Mouse (Mus musculus): ENCODE data around the gene Cst6. TPM values are rescaled to one million over a fixed set of nuclear protein-coding genes. Genes with fewer than 3 reads are reported as not detected.

Gene Cst6
- polyA plus RNA-seq, 1 experiment from 2014 or later, result 11.1 TPM

GRCm38 (mm10) chr19:5306279-5306678 is 43.1 kb downstream of the Cst6 start:
- Histone ChIP-seq H3K9me3 (replicated peaks; ENCODE audit: control insufficient read depth, low read length, poor library complexity, severe bottlenecking) (no peaks in the 10 kb centered on the region; the same call in 1 of the 2 replicates), H3K36me3 (ENCODE audit: control insufficient read depth, insufficient read depth, low read length) (peaks cover 32% of the 10 kb centered on the region), H3K4me3 (ENCODE audit: low read depth, low read length) (no peak overlapping the region), H3K4me2 (ENCODE audit: low read length) (no peak overlapping the region), H3K27me3 (ENCODE audit: control insufficient read depth, insufficient read depth, low read depth, low read length) (no peaks in the 10 kb centered on the region), H3K27ac (ENCODE audit: low read length) (no peak overlapping the region), H3K9ac (ENCODE audit: low read depth, low read length) (no peak overlapping the region), H3K4me1 (ENCODE audit: control insufficient read depth, insufficient read depth, low read length) (no peaks in the 10 kb centered on the region)
- ATAC-seq, result no peak
- WGBS, result 89% methylated on average over 6 of the region's 6 CpGs

DNA sequence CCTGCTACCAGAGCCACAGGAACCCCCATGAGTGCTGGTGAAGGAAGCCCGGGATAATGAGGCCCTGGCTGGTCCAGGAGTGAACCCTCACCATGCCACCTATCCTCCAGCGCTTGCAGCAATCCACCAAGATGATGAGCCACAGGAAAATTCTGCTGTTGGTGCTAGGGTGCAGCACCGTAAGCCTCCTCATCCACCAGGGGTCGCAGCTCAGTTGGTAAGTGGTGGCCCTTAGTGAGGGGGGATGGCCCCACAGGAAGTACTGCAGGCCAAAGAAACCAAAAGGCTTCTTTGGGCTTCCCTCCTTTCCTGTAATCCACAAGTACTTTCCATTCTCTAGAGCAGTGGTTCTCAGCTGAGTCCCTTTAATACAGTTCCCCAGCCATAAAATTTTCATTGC is 46.9 kb downstream of the Cst6 start:
- no peak overlapping the region for H3K4me3 ChIP-seq (ENCODE audit: low read depth, low read length)
- no peaks in the 10 kb centered on the region for H3K27me3 ChIP-seq (ENCODE audit: control insufficient read depth, insufficient read depth, low read depth, low read length)
- 14% methylated on average over 4 of the region's 4 CpGs for WGBS
- ATAC-seq, result no peak
- H3K27ac ChIP-seq (ENCODE audit: low read length), result no peak overlapping the region
- no peaks in the 10 kb centered on the region; the same call in 1 of the 2 replicates for H3K9me3 ChIP-seq (replicated peaks; ENCODE audit: control insufficient read depth, low read length, poor library complexity, severe bottlenecking)
- no peak overlapping the region for H3K4me2 ChIP-seq (ENCODE audit: low read length)
- H3K9ac ChIP-seq (ENCODE audit: low read depth, low read length), result no peak overlapping the region
- peaks cover 25% of the 10 kb centered on the region for H3K36me3 ChIP-seq (ENCODE audit: control insufficient read depth, insufficient read depth, low read length)
- peaks cover 20% of the 10 kb centered on the region for H3K4me1 ChIP-seq (ENCODE audit: control insufficient read depth, insufficient read depth, low read length)

- ATAC-seq, result no peak
- Histone ChIP-seq H3K27ac (ENCODE audit: low read length) (no peak overlapping the region), H3K4me2 (ENCODE audit: low read length) (no peak overlapping the region), H3K4me1 (ENCODE audit: control insufficient read depth, insufficient read depth, low read length) (peaks cover 33% of the 10 kb centered on the region), H3K27me3 (ENCODE audit: control insufficient read depth, insufficient read depth, low read depth, low read length) (no peaks in the 10 kb centered on the region), H3K36me3 (ENCODE audit: control insufficient read depth, insufficient read depth, low read length) (peaks cover 9% of the 10 kb centered on the region), H3K4me3 (ENCODE audit: low read depth, low read length) (no peak overlapping the region), H3K9me3 (replicated peaks; ENCODE audit: control insufficient read depth, low read length, poor library complexity, severe bottlenecking) (no peaks in the 10 kb centered on the region), H3K9ac (ENCODE audit: low read depth, low read length) (no peak overlapping the region)
- WGBS, result 92% methylated on average over 6 of the region's 6 CpGs
These were observed 48.8 kb downstream of the Cst6 start for GRCm38 (mm10) chr19:5300588-5300987.

GRCm38 (mm10) chr19:5297903-5298800 is 51.2 kb downstream of the Cst6 start, which contains the start of gene Gal3st3:
Gene Gal3st3 (plus strand): TSS chr19:5298331.
- Histone ChIP-seq H3K4me3 (ENCODE audit: low read depth, low read length) (peak within 1 kb of the TSS; percentile 54), H3K9ac (ENCODE audit: low read depth, low read length) (peak within 1 kb of the TSS; percentile 69), H3K9me3 (replicated peaks; ENCODE audit: control insufficient read depth, low read length, poor library complexity, severe bottlenecking) (no peaks in the 10 kb centered on the region), H3K4me1 (ENCODE audit: control insufficient read depth, insufficient read depth, low read length) (peaks cover 45% of the 10 kb centered on the region), H3K27ac (ENCODE audit: low read length) (peak within 1 kb of the TSS; percentile 71), H3K4me2 (ENCODE audit: low read length) (peak within 1 kb of the TSS; percentile 71), H3K27me3 (ENCODE audit: control insufficient read depth, insufficient read depth, low read depth, low read length) (no peaks in the 10 kb centered on the region), H3K36me3 (ENCODE audit: control insufficient read depth, insufficient read depth, low read length) (peaks cover 2% of the 10 kb centered on the region)
- WGBS, result 3% methylated on average over 32 of the region's 32 CpGs
- peak; percentile 73 for ATAC-seq

DNA sequence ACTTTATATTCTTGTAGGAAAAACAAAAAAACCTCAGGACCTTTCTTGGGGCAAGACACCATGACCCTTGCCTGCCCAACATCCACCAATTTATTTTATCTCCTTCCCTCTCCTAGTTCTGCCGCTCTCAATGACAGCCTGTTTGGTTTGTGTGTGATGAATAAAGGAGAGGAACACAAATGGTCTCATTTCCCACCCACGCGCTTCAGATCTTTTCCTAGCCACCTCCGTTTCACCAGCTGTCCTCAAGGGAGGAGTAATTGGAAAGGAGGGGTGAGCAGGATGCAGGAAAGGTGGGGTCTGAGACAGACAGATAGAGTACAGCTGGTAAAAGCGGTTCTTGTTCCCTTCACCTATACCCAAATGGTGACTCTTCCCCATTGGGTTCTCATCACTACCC is 52.7 kb downstream of the Cst6 start:
- no peak overlapping the region for H3K4me2 ChIP-seq (ENCODE audit: low read length)
- no peak for ATAC-seq
- H3K9me3 ChIP-seq (replicated peaks; ENCODE audit: control insufficient read depth, low read length, poor library complexity, severe bottlenecking), result no peaks in the 10 kb centered on the region
- no peak overlapping the region; the same call in 1 of the 2 replicates for H3K9ac ChIP-seq (ENCODE audit: low read depth, low read length)
- H3K27ac ChIP-seq (ENCODE audit: low read length), result no peak overlapping the region
- peaks cover 48% of the 10 kb centered on the region for H3K4me1 ChIP-seq (ENCODE audit: control insufficient read depth, insufficient read depth, low read length)
- 86% methylated on average over 5 of the region's 5 CpGs for WGBS
- no peak overlapping the region for H3K4me3 ChIP-seq (ENCODE audit: low read depth, low read length)
- no peaks in the 10 kb centered on the region for H3K27me3 ChIP-seq (ENCODE audit: control insufficient read depth, insufficient read depth, low read depth, low read length)
- peaks cover 9% of the 10 kb centered on the region for H3K36me3 ChIP-seq (ENCODE audit: control insufficient read depth, insufficient read depth, low read length)

DNA sequence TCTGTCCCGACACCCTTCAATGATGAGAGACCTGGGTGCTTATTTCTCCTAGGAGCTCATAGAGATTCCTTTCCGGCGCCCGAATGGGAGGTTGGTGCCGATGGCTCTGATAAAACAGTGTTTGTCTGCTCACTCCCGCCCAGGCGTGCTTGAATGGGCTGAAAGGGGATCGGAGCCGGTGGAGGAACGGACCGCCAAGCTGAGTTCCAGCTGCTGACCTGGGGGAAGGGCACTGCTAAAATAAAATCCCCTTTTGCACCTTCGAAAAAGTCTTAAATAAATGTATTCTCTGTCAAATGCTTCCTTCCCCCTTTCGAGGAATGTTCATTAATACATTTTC is 53.7 kb downstream of the Cst6 start:
- no peaks in the 10 kb centered on the region for H3K9me3 ChIP-seq (replicated peaks; ENCODE audit: control insufficient read depth, low read length, poor library complexity, severe bottlenecking)
- WGBS, result 5% methylated on average over 13 of the region's 13 CpGs
- peak overlapping the region; percentile 83 for H3K27ac ChIP-seq (ENCODE audit: low read length)
- H3K36me3 ChIP-seq (ENCODE audit: control insufficient read depth, insufficient read depth, low read length), result peaks cover 13% of the 10 kb centered on the region
- H3K4me3 ChIP-seq (ENCODE audit: low read depth, low read length), result peak overlapping the region; percentile 92
- peak overlapping the region; percentile 63 for H3K9ac ChIP-seq (ENCODE audit: low read depth, low read length)
- peaks cover 47% of the 10 kb centered on the region for H3K4me1 ChIP-seq (ENCODE audit: control insufficient read depth, insufficient read depth, low read length)
- ATAC-seq, result peak; percentile 26
- no peaks in the 10 kb centered on the region for H3K27me3 ChIP-seq (ENCODE audit: control insufficient read depth, insufficient read depth, low read depth, low read length)
- peak overlapping the region; percentile 62 for H3K4me2 ChIP-seq (ENCODE audit: low read length)

DNA sequence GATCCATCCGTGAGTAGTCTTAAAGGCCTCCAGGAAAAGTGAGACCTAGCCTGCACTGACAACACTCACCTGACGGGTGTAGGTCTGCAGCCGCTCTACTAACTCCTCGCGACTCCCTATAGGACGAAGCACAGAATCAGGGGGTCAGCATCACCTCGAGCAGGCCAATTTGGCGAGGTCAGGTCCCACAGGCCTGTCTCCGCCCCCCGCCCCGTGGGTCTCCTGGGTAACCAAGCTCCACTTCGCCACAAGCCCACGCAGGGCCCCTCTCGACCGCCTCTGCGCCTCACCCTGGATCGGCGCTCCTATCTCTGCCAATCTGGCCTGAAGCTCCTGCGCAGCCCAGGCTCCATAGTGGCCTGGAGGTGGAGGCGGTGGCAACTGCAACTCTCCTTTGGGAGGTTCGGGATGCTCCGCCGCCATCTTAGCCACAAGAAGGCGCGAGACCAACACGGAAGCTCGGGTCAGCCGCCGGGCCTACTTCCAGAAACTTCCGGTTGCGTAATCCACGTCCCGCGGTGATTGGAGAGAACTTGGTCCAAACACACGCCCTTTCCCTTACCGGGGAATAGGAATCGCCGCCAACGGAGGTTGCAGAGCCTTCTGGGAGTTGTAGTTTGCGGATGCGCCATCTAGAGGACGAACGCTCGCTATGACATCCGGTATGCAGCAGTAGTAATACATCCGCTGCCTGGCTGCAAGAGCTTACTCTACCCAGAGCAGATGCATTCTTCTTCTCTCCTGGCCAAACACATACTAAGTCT is 54.2 kb downstream of the Cst6 start, which contains the start of gene Sf3b2:
TSS of gene Sf3b2 (minus strand) at position 484 of the 764 bp plus-strand sequence.
- H3K9me3 ChIP-seq (replicated peaks; ENCODE audit: control insufficient read depth, low read length, poor library complexity, severe bottlenecking), result no peaks in the 10 kb centered on the region
- peak within 1 kb of the TSS; percentile 92 for H3K4me3 ChIP-seq (ENCODE audit: low read depth, low read length)
- H3K4me2 ChIP-seq (ENCODE audit: low read length), result peak within 1 kb of the TSS; percentile 90
- H3K9ac ChIP-seq (ENCODE audit: low read depth, low read length), result peak within 1 kb of the TSS; percentile 90
- H3K4me1 ChIP-seq (ENCODE audit: control insufficient read depth, insufficient read depth, low read length), result peaks cover 43% of the 10 kb centered on the region
- peak; percentile 95 for ATAC-seq
- H3K27me3 ChIP-seq (ENCODE audit: control insufficient read depth, insufficient read depth, low read depth, low read length), result no peaks in the 10 kb centered on the region
- under 1% methylated on average over 45 of the region's 46 CpGs for WGBS
- peak within 1 kb of the TSS; percentile 88 for H3K27ac ChIP-seq (ENCODE audit: low read length)
- H3K36me3 ChIP-seq (ENCODE audit: control insufficient read depth, insufficient read depth, low read length), result peaks cover 17% of the 10 kb centered on the region

All from midbrain, embryonic 16.5 days (tissue).